Mouse (Mus musculus): ENCODE results near the gene Fam222b. TPM values are rescaled to one million over a fixed set of nuclear protein-coding genes. Genes with fewer than 3 reads are reported as not detected.

Gene Fam222b
- polyA plus RNA-seq, 1 experiment from 2014 or later = 22.1 TPM

DNA sequence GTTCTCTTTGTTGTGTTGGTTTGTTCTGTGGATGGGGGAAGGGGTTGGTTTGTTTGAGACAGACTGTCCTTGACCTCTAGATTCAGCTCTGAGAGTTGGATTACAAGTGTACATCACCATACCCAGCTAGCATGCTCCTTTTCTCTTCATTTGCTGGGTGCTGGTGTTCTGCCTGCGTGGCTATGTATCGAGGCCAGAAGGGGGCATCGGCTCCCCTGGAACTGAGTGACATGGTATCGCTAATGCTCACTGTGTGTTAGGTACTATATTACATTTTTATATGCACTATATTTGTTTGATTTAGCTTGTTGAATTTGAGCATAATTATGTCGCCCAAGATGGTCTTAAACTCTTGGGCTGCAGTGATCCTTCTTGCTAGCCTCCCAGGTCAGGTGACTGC lies 51.7 kb downstream of the Fam222b start:
- H3K4me2 ChIP-seq = no peak overlapping the region
- ATAC-seq = no peak
- H3K9me3 ChIP-seq (replicated peaks) = no peaks in the 10 kb centered on the region
- no peak overlapping the region for H3K9ac ChIP-seq
- no peaks in the 10 kb centered on the region for H3K4me1 ChIP-seq
- peaks cover 76% of the 10 kb centered on the region for H3K36me3 ChIP-seq (ENCODE audit: poor library complexity, severe bottlenecking)
- 87% methylated on average over 5 of the region's 5 CpGs for WGBS
- no peak overlapping the region for H3K27ac ChIP-seq
- no peaks in the 10 kb centered on the region for H3K27me3 ChIP-seq
- H3K4me3 ChIP-seq = no peak overlapping the region

GRCm38 (mm10) chr11:78146707-78147543 lies 52.5 kb downstream of the Fam222b start:
- Histone ChIP-seq H3K27me3 (no peaks in the 10 kb centered on the region), H3K9ac (no peak overlapping the region), H3K27ac (no peak overlapping the region), H3K4me3 (no peak overlapping the region), H3K9me3 (replicated peaks) (no peaks in the 10 kb centered on the region), H3K4me2 (no peak overlapping the region), H3K36me3 (ENCODE audit: poor library complexity, severe bottlenecking) (peaks cover 77% of the 10 kb centered on the region), H3K4me1 (peaks cover 2% of the 10 kb centered on the region)
- 97% methylated on average over 6 of the region's 6 CpGs for WGBS
- ATAC-seq = no peak

- Histone ChIP-seq H3K27me3 (no peaks in the 10 kb centered on the region), H3K27ac (no peak overlapping the region), H3K9me3 (replicated peaks) (no peaks in the 10 kb centered on the region), H3K36me3 (ENCODE audit: poor library complexity, severe bottlenecking) (peaks cover 69% of the 10 kb centered on the region), H3K4me3 (no peak overlapping the region), H3K9ac (no peak overlapping the region), H3K4me1 (peaks cover 26% of the 10 kb centered on the region), H3K4me2 (no peak overlapping the region)
- ATAC-seq = no peak
- 24% methylated on average over 1 of the region's 1 CpGs for WGBS
These were observed 56.7 kb downstream of the Fam222b start for GRCm38 (mm10) chr11:78151161-78151560.

DNA sequence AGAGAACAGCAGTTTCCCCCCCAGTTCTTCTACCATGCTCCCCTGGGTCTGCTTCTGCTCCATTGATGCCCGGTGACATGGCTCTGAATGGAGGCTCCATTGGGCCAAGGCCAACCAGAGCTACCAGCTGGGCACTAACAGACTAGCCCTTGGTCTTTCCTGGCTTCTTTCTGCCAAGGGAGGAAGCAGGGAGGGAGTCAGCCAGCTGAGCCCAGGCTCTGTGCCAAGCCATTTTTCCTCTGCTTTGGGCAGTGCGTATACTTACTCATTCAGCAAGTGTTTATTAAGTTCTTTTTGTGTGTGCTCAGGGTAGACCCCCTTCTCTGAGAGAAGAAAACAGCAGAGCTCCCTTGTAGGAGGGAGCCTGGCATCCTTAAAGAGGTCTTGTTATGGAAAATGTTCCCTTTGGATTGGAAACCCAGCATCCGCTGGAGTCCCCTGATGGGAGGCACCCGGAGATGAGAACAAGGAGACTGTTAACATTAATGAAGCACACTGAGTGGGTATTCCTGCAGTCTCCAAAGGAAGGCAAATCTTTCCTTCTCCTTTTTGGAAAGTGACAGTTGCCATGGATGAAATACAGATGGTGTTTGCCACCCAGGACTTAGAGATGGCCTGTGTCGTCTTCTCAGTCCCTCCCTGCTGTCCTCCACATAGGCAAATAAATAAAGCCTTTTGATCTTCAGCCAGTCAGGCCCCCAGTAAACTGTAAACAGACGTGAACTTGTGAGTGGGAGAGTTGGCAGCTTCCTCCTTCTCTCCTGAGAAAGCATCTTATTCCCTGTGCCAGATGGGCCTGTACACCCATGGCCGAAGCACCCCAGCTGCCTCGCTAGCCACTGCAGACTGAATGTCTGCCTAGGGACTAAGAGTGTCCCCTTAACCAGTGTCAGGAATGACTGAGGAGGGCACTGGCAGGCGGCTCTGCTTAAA lies 58.1 kb downstream of the Fam222b start:
- no peak overlapping the region for H3K4me3 ChIP-seq
- H3K27me3 ChIP-seq = no peaks in the 10 kb centered on the region
- H3K36me3 ChIP-seq (ENCODE audit: poor library complexity, severe bottlenecking) = peaks cover 69% of the 10 kb centered on the region
- peak overlapping the region; percentile 17; the same call in 1 of the 2 replicates for H3K9ac ChIP-seq
- H3K9me3 ChIP-seq (replicated peaks) = no peaks in the 10 kb centered on the region
- 52% methylated on average over 9 of the region's 9 CpGs for WGBS
- H3K27ac ChIP-seq = peak overlapping the region; percentile 75
- peak overlapping the region; percentile 7; the same call in 1 of the 2 replicates for H3K4me2 ChIP-seq
- peak; percentile 82 for ATAC-seq
- peaks cover 28% of the 10 kb centered on the region for H3K4me1 ChIP-seq

DNA sequence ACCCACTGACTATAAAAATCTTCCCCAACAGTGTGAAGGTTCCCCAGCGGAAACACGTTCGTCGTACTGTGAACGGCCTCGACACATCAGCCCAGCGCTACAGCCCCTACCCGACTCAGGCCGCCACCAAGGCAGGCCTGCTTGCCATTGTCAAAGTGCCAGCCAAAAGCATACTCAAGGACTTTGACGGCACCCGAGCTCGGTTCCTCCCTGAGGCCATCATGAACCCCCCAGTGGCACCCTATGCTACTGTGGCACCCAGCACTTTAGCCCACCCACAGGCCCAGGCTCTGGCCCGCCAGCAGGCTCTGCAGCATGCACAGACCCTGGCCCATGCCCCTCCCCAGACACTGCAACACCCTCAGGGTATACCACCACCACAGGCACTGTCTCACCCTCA lies 59.3 kb downstream of the Fam222b start:
- no peak overlapping the region for H3K4me2 ChIP-seq
- no peak for ATAC-seq
- peaks cover 71% of the 10 kb centered on the region for H3K36me3 ChIP-seq (ENCODE audit: poor library complexity, severe bottlenecking)
- no peak overlapping the region for H3K4me3 ChIP-seq
- H3K9me3 ChIP-seq (replicated peaks) = no peaks in the 10 kb centered on the region
- peak overlapping the region; percentile 75; the same call in 1 of the 2 replicates for H3K27ac ChIP-seq
- peaks cover 32% of the 10 kb centered on the region for H3K4me1 ChIP-seq
- H3K27me3 ChIP-seq = no peaks in the 10 kb centered on the region
- WGBS = 86% methylated on average over 13 of the region's 13 CpGs
- no peak overlapping the region for H3K9ac ChIP-seq

DNA sequence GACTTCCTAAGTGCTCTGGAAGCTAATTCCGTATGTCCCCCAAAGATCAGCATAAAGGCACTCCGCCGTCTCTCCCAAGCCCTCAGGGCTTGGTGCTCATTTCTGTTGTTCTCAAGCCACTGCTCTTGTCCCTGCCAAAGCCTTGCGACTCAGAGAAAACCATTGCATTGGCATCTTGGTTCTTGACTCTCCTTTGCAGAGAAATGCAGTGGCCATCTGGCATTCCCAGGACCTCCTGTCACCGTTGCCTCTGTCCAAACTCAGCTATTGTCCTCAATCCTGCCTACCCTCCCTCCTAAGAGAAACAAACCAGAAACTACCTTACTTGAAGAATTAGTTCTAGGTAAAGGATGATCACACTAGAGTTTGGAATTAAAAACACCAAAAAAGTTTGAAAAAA lies 61.2 kb downstream of the Fam222b start:
- Histone ChIP-seq H3K27ac (no peak overlapping the region), H3K27me3 (no peaks in the 10 kb centered on the region), H3K4me3 (no peak overlapping the region), H3K4me2 (no peak overlapping the region), H3K4me1 (peaks cover 32% of the 10 kb centered on the region), H3K36me3 (ENCODE audit: poor library complexity, severe bottlenecking) (peaks cover 76% of the 10 kb centered on the region), H3K9ac (no peak overlapping the region), H3K9me3 (replicated peaks) (no peaks in the 10 kb centered on the region)
- 78% methylated on average over 5 of the region's 5 CpGs for WGBS
- ATAC-seq = no peak

GRCm38 (mm10) chr11:78156156-78156699 lies 61.8 kb downstream of the Fam222b start:
- Histone ChIP-seq H3K36me3 (ENCODE audit: poor library complexity, severe bottlenecking) (peaks cover 76% of the 10 kb centered on the region), H3K9me3 (replicated peaks) (no peaks in the 10 kb centered on the region), H3K9ac (no peak overlapping the region), H3K4me1 (peaks cover 32% of the 10 kb centered on the region), H3K27me3 (no peaks in the 10 kb centered on the region), H3K4me2 (no peak overlapping the region), H3K4me3 (no peak overlapping the region), H3K27ac (0 out of 2 replicates have a peak overlapping the region, but pooled peaks have one; percentile 3)
- no peak for ATAC-seq
- WGBS = 51% methylated on average over 6 of the region's 6 CpGs

GRCm38 (mm10) chr11:78159096-78159495 lies 64.6 kb downstream of the Fam222b start:
- Histone ChIP-seq H3K4me3 (no peak overlapping the region), H3K36me3 (ENCODE audit: poor library complexity, severe bottlenecking) (peaks cover 84% of the 10 kb centered on the region), H3K4me2 (no peak overlapping the region), H3K27me3 (no peaks in the 10 kb centered on the region), H3K9ac (no peak overlapping the region), H3K27ac (no peak overlapping the region), H3K9me3 (replicated peaks) (no peaks in the 10 kb centered on the region), H3K4me1 (peaks cover 33% of the 10 kb centered on the region)
- 32% methylated on average over 2 of the region's 2 CpGs for WGBS
- ATAC-seq = peak; percentile 42; the same call in 1 of the 2 replicates

GRCm38 (mm10) chr11:78159557-78159956 lies 65.1 kb downstream of the Fam222b start:
- H3K4me1 ChIP-seq = peaks cover 36% of the 10 kb centered on the region
- H3K9ac ChIP-seq = no peak overlapping the region
- 84% methylated on average over 7 of the region's 7 CpGs for WGBS
- no peaks in the 10 kb centered on the region for H3K27me3 ChIP-seq
- peaks cover 79% of the 10 kb centered on the region for H3K36me3 ChIP-seq (ENCODE audit: poor library complexity, severe bottlenecking)
- no peak for ATAC-seq
- no peak overlapping the region for H3K4me2 ChIP-seq
- H3K27ac ChIP-seq = no peak overlapping the region
- no peak overlapping the region for H3K4me3 ChIP-seq
- H3K9me3 ChIP-seq (replicated peaks) = no peaks in the 10 kb centered on the region

DNA sequence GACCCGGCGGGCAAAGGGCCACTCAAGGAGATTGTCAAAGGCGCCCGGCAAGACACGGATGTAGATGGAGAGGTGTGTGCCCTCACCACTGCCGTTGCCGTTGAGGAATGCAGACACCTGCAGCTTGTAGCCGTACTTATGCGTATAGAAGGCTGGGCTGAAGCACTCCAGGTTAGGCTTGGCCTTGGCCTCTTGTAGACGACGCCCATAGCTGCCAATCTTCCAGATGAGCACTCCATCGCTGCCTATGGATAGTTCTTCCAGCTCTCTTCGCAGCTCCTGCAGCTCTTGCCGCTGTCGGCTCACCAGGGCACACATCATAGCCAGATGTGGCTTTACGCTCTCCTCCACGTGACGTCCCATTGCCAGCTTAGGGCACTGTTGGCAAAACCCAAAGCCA lies 65.7 kb downstream of the Fam222b start:
- no peak overlapping the region for H3K4me2 ChIP-seq
- H3K4me1 ChIP-seq = peaks cover 36% of the 10 kb centered on the region
- no peak overlapping the region for H3K27ac ChIP-seq
- WGBS = 92% methylated on average over 18 of the region's 18 CpGs
- peaks cover 73% of the 10 kb centered on the region for H3K36me3 ChIP-seq (ENCODE audit: poor library complexity, severe bottlenecking)
- no peaks in the 10 kb centered on the region for H3K27me3 ChIP-seq
- H3K9ac ChIP-seq = no peak overlapping the region
- H3K9me3 ChIP-seq (replicated peaks) = no peaks in the 10 kb centered on the region
- no peak overlapping the region for H3K4me3 ChIP-seq
- no peak for ATAC-seq

DNA sequence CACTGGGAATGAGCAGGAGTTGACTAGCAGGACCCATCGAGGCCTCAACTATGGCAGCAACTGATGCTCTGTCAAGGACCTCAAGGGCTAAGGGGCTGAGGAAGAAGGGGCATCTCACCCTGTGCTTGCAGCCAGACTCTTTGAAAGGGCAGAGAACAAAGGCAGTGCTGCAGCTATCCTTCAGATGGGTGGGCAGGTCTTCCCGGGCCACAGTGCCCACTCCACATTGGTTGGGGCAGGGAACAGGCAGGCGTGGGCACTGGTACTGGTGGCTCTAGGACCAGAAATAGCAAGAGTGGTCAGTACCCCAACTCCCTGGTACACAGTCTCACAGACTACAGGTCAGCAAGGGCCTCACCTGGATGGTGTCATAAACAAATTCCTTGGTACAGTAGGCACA lies 66.2 kb downstream of the Fam222b start:
- Histone ChIP-seq H3K36me3 (ENCODE audit: poor library complexity, severe bottlenecking) (peaks cover 68% of the 10 kb centered on the region), H3K9ac (no peak overlapping the region), H3K27ac (no peak overlapping the region), H3K27me3 (no peaks in the 10 kb centered on the region), H3K4me1 (peaks cover 34% of the 10 kb centered on the region), H3K9me3 (replicated peaks) (no peaks in the 10 kb centered on the region), H3K4me3 (no peak overlapping the region), H3K4me2 (no peak overlapping the region)
- ATAC-seq = no peak
- 76% methylated on average over 3 of the region's 3 CpGs for WGBS

GRCm38 (mm10) chr11:78161169-78161568 lies 66.7 kb downstream of the Fam222b start:
- Histone ChIP-seq H3K36me3 (ENCODE audit: poor library complexity, severe bottlenecking) (peaks cover 64% of the 10 kb centered on the region), H3K4me2 (no peak overlapping the region), H3K4me1 (peaks cover 39% of the 10 kb centered on the region), H3K9me3 (replicated peaks) (no peaks in the 10 kb centered on the region), H3K4me3 (no peak overlapping the region), H3K27ac (peak overlapping the region; percentile 99; the same call in 1 of the 2 replicates), H3K9ac (no peak overlapping the region), H3K27me3 (no peaks in the 10 kb centered on the region)
- ATAC-seq = no peak
- 89% methylated on average over 14 of the region's 14 CpGs for WGBS
